Mouse (Mus musculus) neural tube, embryonic 14.5 days (tissue): ENCODE results near the gene Znrf3. TPM values are rescaled to one million over a fixed set of nuclear protein-coding genes. Genes with fewer than 3 reads are reported as not detected.

Experiments
- ATAC-seq: fragments of 200-750 bp; cut with Nextera tagmentation; 2 replicates; pipeline ENCODE4 v1.8.0; 2017; ENCODE audit warnings: low read depth, mild to moderate bottlenecking, moderate TSS enrichment, moderate library complexity
- H3K27ac ChIP-seq: fragments of 300-500 bp; sonication (generic); 2 replicates; pipeline ENCODE4 v1.5.1; 2014; ENCODE audit warnings: low read depth, mild to moderate bottlenecking, control low read depth, low read length, moderate library complexity, mixed read lengths
- H3K27me3 ChIP-seq: fragments of 300-500 bp; sonication (generic); 2 replicates; pipeline ENCODE4 v1.6.1; 2014; ENCODE audit warnings: low read length; ENCODE audit not compliant: control insufficient read depth, insufficient read depth
- H3K36me3 ChIP-seq: fragments of 300-500 bp; sonication (generic); 2 replicates; pipeline ENCODE4 v1.6.1; 2014; ENCODE audit warnings: low read length, mixed read lengths; ENCODE audit not compliant: control insufficient read depth, insufficient read depth
- H3K4me1 ChIP-seq: fragments of 300-500 bp; sonication (generic); 2 replicates; pipeline ENCODE4 v1.6.1; 2014; ENCODE audit warnings: low read length; ENCODE audit not compliant: control insufficient read depth, insufficient read depth
- H3K4me2 ChIP-seq: fragments of 300-500 bp; sonication (generic); 2 replicates; pipeline ENCODE4 v1.6.1; 2014; ENCODE audit warnings: mild to moderate bottlenecking, low read depth, low read length, control low read depth
- H3K4me3 ChIP-seq: fragments of 300-500 bp; sonication (generic); 2 replicates; pipeline ENCODE4 v1.5.1; 2014; ENCODE audit warnings: low read depth, low read length, control low read depth, mixed read lengths
- H3K9ac ChIP-seq: fragments of 300-500 bp; sonication (generic); replicated peaks from 2 replicates; pipeline ENCODE4 v1.6.1; 2014; ENCODE audit warnings: low read depth, mild to moderate bottlenecking, control low read depth, low read length, mixed read lengths
- H3K9me3 ChIP-seq: fragments of 300-500 bp; sonication (generic); 2 replicates; pipeline ENCODE4 v1.6.1; 2016; ENCODE audit warnings: low read length; ENCODE audit not compliant: control insufficient read depth
- WGBS: fragments of 180-500 bp; shearing (Covaris S2); extraction: QIAGEN DNeasy Blood & Tissue Kit; methylation state at CpG from one replicate; pipeline ENCODE4 v1.1.7; 2014; 5-methylcytosine and 5-hydroxymethylcytosine counted together
- polyA plus RNA-seq: library from polyadenylated mRNA; unstranded; fragments of >200 nt; fragmentation: Nextera tagmentation; extraction: Ambion mirVana; gene quantifications from 2 replicates; pipeline ENCODE4 v1.2.1, GENCODE M21; 2014

The Znrf3 gene
- polyA plus RNA-seq, 1 experiment from 2014 or later, result 9.6 TPM

- Histone ChIP-seq H3K9ac (no peak overlapping the region), H3K27me3 (no peaks in the 10 kb centered on the region), H3K4me3 (no peak overlapping the region), H3K27ac (no peak overlapping the region), H3K36me3 (no peaks in the 10 kb centered on the region), H3K9me3 (no peaks in the 10 kb centered on the region), H3K4me2 (no peak overlapping the region), H3K4me1 (no peaks in the 10 kb centered on the region)
- ATAC-seq, result no peak
- WGBS, result 98% methylated on average over 4 of the region's 4 CpGs
Observed at GRCm38 (mm10) chr11:5343748-5344147, 100.9 kb downstream of the Znrf3 start.

GRCm38 (mm10) chr11:5339732-5340131 lies 104.9 kb downstream of the Znrf3 start:
- Histone ChIP-seq H3K27me3 (no peaks in the 10 kb centered on the region), H3K4me2 (no peak overlapping the region), H3K4me1 (no peaks in the 10 kb centered on the region), H3K27ac (no peak overlapping the region), H3K9me3 (no peaks in the 10 kb centered on the region), H3K9ac (no peak overlapping the region), H3K36me3 (no peaks in the 10 kb centered on the region), H3K4me3 (no peak overlapping the region)
- 98% methylated on average over 1 of the region's 1 CpGs for WGBS
- no peak for ATAC-seq

DNA sequence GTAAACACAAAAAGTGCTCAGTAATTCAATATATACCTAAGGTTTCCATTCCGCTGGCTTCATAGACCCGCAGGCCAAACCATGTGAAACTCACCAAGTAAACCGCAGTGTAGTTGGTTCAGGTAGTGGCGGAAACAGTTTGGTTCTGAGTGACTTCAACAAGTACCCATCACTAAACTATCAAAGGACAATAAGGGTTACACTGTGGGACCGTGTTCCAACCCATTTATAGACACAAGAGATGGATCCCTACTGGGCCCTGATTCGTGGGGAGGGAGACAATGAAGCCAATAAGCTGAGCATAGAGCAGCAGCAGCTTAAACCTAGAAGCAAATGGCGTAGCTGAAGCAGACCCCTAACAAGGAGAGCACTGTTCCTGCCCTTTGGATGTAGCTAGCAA lies 107.8 kb downstream of the Znrf3 start:
- no peak overlapping the region for H3K4me3 ChIP-seq
- H3K27ac ChIP-seq, result no peak overlapping the region
- no peaks in the 10 kb centered on the region for H3K9me3 ChIP-seq
- no peaks in the 10 kb centered on the region for H3K4me1 ChIP-seq
- no peak overlapping the region for H3K4me2 ChIP-seq
- H3K27me3 ChIP-seq, result no peaks in the 10 kb centered on the region
- ATAC-seq, result no peak
- 80% methylated on average over 7 of the region's 7 CpGs for whole genome bisulfite sequencing
- H3K36me3 ChIP-seq, result no peaks in the 10 kb centered on the region
- no peak overlapping the region for H3K9ac ChIP-seq

DNA sequence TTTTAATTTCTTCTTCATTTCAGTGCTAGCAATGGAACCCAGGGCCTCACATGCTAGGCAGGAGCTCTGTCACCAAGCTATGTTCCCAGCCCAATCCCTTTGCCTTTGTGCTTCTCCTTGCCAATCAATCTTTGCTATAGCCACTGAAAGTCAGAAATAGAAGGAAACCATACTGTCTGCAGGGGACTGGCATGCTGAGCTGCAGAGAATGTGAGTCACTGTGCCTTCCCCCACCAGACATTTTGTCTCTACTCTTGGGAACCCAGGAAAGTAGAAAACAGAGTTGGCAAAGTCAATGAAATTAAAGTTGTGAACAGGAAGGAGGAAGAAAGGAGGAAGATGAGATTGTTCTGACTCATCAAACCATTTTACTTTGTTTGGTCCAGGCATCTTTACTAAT lies 108.4 kb downstream of the Znrf3 start:
- H3K4me3 ChIP-seq, result no peak overlapping the region
- H3K36me3 ChIP-seq, result no peaks in the 10 kb centered on the region
- no peaks in the 10 kb centered on the region for H3K27me3 ChIP-seq
- no peak overlapping the region for H3K27ac ChIP-seq
- H3K9ac ChIP-seq, result no peak overlapping the region
- no peaks in the 10 kb centered on the region for H3K4me1 ChIP-seq
- no peaks in the 10 kb centered on the region for H3K9me3 ChIP-seq
- ATAC-seq, result no peak
- H3K4me2 ChIP-seq, result no peak overlapping the region

- Histone ChIP-seq H3K9ac (no peak overlapping the region), H3K9me3 (no peaks in the 10 kb centered on the region), H3K4me2 (no peak overlapping the region), H3K36me3 (no peaks in the 10 kb centered on the region), H3K27ac (no peak overlapping the region), H3K27me3 (no peaks in the 10 kb centered on the region), H3K4me1 (no peaks in the 10 kb centered on the region), H3K4me3 (no peak overlapping the region)
- no peak for ATAC-seq
- WGBS, result 98% methylated on average over 4 of the region's 4 CpGs
Observed at GRCm38 (mm10) chr11:5330851-5331250, 113.8 kb downstream of the Znrf3 start.

GRCm38 (mm10) chr11:5327693-5328092 lies 117.0 kb downstream of the Znrf3 start:
- no peak overlapping the region for H3K4me2 ChIP-seq
- H3K4me1 ChIP-seq, result no peaks in the 10 kb centered on the region
- no peaks in the 10 kb centered on the region for H3K9me3 ChIP-seq
- no peaks in the 10 kb centered on the region for H3K27me3 ChIP-seq
- H3K9ac ChIP-seq, result no peak overlapping the region
- 57% methylated on average over 1 of the region's 1 CpGs for WGBS
- H3K36me3 ChIP-seq, result no peaks in the 10 kb centered on the region
- no peak for ATAC-seq
- H3K27ac ChIP-seq, result no peak overlapping the region
- no peak overlapping the region for H3K4me3 ChIP-seq

GRCm38 (mm10) chr11:5326252-5326651 lies 118.4 kb downstream of the Znrf3 start:
- Histone ChIP-seq H3K36me3 (no peaks in the 10 kb centered on the region), H3K9me3 (no peaks in the 10 kb centered on the region), H3K9ac (no peak overlapping the region), H3K4me3 (no peak overlapping the region), H3K27me3 (no peaks in the 10 kb centered on the region), H3K27ac (no peak overlapping the region), H3K4me2 (no peak overlapping the region), H3K4me1 (no peaks in the 10 kb centered on the region)
- ATAC-seq, result no peak
- WGBS, result 94% methylated on average over 3 of the region's 3 CpGs

DNA sequence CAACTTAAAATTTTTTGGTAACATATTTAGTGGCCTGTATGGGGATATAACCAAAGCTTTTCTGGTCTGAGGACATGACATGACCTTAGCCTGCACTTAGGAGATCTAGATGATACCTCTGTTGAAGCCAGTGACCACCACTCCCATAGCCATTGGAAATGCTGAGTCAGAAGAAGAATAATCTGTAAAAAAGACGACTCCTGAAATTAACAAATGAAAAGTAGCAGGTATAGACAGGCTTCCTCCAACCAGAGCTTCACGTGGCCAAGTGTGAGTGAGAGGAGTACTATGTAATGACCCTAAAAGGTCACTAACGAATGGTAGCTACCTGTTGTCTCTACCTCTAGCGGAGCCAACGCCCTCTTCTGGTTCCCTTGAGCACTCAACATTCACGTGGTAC lies 119.4 kb downstream of the Znrf3 start:
- no peaks in the 10 kb centered on the region for H3K9me3 ChIP-seq
- 95% methylated on average over 6 of the region's 6 CpGs for whole genome bisulfite sequencing
- ATAC-seq, result no peak
- H3K4me1 ChIP-seq, result no peaks in the 10 kb centered on the region
- no peak overlapping the region for H3K9ac ChIP-seq
- H3K36me3 ChIP-seq, result no peaks in the 10 kb centered on the region
- no peaks in the 10 kb centered on the region for H3K27me3 ChIP-seq
- no peak overlapping the region for H3K4me2 ChIP-seq
- no peak overlapping the region for H3K27ac ChIP-seq
- no peak overlapping the region for H3K4me3 ChIP-seq

GRCm38 (mm10) chr11:5324296-5324695 lies 120.4 kb downstream of the Znrf3 start:
- Histone ChIP-seq H3K27ac (no peak overlapping the region), H3K4me3 (no peak overlapping the region), H3K4me2 (no peak overlapping the region), H3K9ac (no peak overlapping the region), H3K4me1 (no peaks in the 10 kb centered on the region), H3K36me3 (no peaks in the 10 kb centered on the region), H3K9me3 (no peaks in the 10 kb centered on the region), H3K27me3 (no peaks in the 10 kb centered on the region)
- WGBS, result 20% methylated on average over 2 of the region's 2 CpGs
- no peak for ATAC-seq

GRCm38 (mm10) chr11:5321687-5322086 lies 123.0 kb downstream of the Znrf3 start:
- no peaks in the 10 kb centered on the region for H3K36me3 ChIP-seq
- no peak overlapping the region for H3K9ac ChIP-seq
- WGBS, result 92% methylated on average over 1 of the region's 1 CpGs
- H3K4me2 ChIP-seq, result no peak overlapping the region
- H3K4me3 ChIP-seq, result no peak overlapping the region
- H3K9me3 ChIP-seq, result no peaks in the 10 kb centered on the region
- H3K27me3 ChIP-seq, result no peaks in the 10 kb centered on the region
- no peak overlapping the region for H3K27ac ChIP-seq
- 0 out of 2 replicates have a peak, but pooled peaks cover 8% of the 10 kb centered on the region for H3K4me1 ChIP-seq
- ATAC-seq, result no peak
